Mouse (Mus musculus) small intestine, adult 2 months (tissue): ENCODE measurements at regions not wholly inside any gene's neighbourhood (a gene's known extent, or its start where the extent isn't known, plus 50 kb on each side); places are given as distances from the start of the nearest gene placed in this dataset.
"Not testable (repeated sequence)": the region's sequence is repeated elsewhere in the genome, so short reads cannot be mapped to it uniquely, and the experiment has no call there.

Source experiments
- CTCF ChIP-seq: fragments of 200-500 bp; IDR thresholded peaks from 2 replicates; pipeline ENCODE4 v1.5.1; 2012; ENCODE audit warnings: low read depth, mild to moderate bottlenecking, control low read depth, inconsistent platforms, low read length, moderate library complexity, mixed read lengths; ENCODE audit not compliant: insufficient replicate concordance, insufficient read length; ENCODE audit errors: extremely low read depth
- POLR2A ChIP-seq: fragments of 200-500 bp; IDR thresholded peaks from 2 replicates; pipeline ENCODE4 v1.6.1; 2012; ENCODE audit warnings: low read depth, mild to moderate bottlenecking, control low read depth, inconsistent platforms, low read length, moderate library complexity

GRCm38 (mm10) chr14:52992106-52992760 is 496.7 kb upstream of the Olfr1507 start:
- TF ChIP-seq CTCF, POLR2A: not testable (repeated sequence)
